ENCODE assay signal across 8 mouse cellular contexts in the genomic region with DNA sequence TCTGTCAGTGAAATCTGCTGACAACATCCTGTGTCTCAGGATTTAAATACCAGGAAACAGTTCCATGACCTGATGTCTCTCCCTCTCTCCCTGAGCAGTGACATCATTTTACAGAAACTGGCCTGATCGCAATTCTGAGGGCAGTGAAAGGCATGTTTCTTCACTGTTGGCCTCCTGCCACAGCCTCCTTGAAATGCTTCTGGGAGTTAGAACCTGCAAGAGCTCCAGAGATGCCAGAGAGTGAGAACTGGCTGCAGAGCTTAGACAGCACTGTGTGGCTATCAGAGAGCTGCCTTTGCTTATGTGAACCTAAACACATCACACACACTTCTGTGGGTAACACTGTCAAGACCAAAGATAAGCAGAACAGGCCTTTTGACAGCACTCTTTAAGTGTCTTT.
DNase-seq lines count a peak whose midpoint lies in the region; ATAC-seq lines count a peak whose summit lies in the region.
"Had no signal": no experiment of that assay in that cellular context is flagged by ENCODE, and none has a peak within 500 bp of the region (broad histone marks: within the 10 kb centered on the region; RNA-seq: fewer than 3 reads in every experiment).

No protein-coding gene starts in this region.

- peak; percentile 70 to 71 for DNase-seq in cerebellum, postnatal 14 days
- no peak for DNase-seq in kidney, adult 11 months

- H3K9ac ChIP-seq in midbrain, embryonic 15.5 days: no peak overlapping the region
- no peak overlapping the region for H3K9ac ChIP-seq in midbrain, embryonic 13.5 days (replicated peaks)
- no peak overlapping the region for H3K9ac ChIP-seq in heart, embryonic 15.5 days
- H3K9ac ChIP-seq in stomach, embryonic 14.5 days (replicated peaks; ENCODE audit: low read depth, low read length): no peak overlapping the region
- no peak overlapping the region for H3K9ac ChIP-seq in kidney, embryonic 14.5 days (ENCODE audit: low read depth, low read length)

- H3K36me3 ChIP-seq in midbrain, embryonic 15.5 days (replicated peaks): no peaks in the 10 kb centered on the region
- H3K36me3 ChIP-seq in midbrain, embryonic 13.5 days: no peaks in the 10 kb centered on the region
- no peaks in the 10 kb centered on the region for H3K36me3 ChIP-seq in heart, embryonic 15.5 days
- H3K36me3 ChIP-seq in stomach, embryonic 14.5 days (ENCODE audit: control insufficient read depth, insufficient read depth, low read length): no peaks in the 10 kb centered on the region
- H3K36me3 ChIP-seq in kidney, embryonic 14.5 days (ENCODE audit: control insufficient read depth, insufficient read depth, low read length): no peaks in the 10 kb centered on the region

- no peaks in the 10 kb centered on the region for H3K27me3 ChIP-seq in midbrain, embryonic 15.5 days (replicated peaks)
- H3K27me3 ChIP-seq in midbrain, embryonic 13.5 days: no peaks in the 10 kb centered on the region
- H3K27me3 ChIP-seq in heart, embryonic 15.5 days: no peaks in the 10 kb centered on the region
- no peaks in the 10 kb centered on the region for H3K27me3 ChIP-seq in stomach, embryonic 14.5 days (ENCODE audit: control insufficient read depth, insufficient read depth, low read length)
- no peaks in the 10 kb centered on the region for H3K27me3 ChIP-seq in kidney, embryonic 14.5 days (ENCODE audit: control insufficient read depth, insufficient read depth, low read length)

- no peaks in the 10 kb centered on the region for H3K4me1 ChIP-seq in midbrain, embryonic 15.5 days
- H3K4me1 ChIP-seq in midbrain, embryonic 13.5 days (replicated peaks): peaks cover 4% of the 10 kb centered on the region; the same call in 1 of the 2 replicates
- H3K4me1 ChIP-seq in heart, embryonic 15.5 days (replicated peaks): peaks cover 30% of the 10 kb centered on the region
- peaks cover 5% of the 10 kb centered on the region for H3K4me1 ChIP-seq in stomach, embryonic 14.5 days (ENCODE audit: control insufficient read depth, insufficient read depth, low read length)
- peaks cover 5% of the 10 kb centered on the region for H3K4me1 ChIP-seq in kidney, embryonic 14.5 days (ENCODE audit: control insufficient read depth, insufficient read depth, low read length)

- no peak overlapping the region for H3K4me2 ChIP-seq in midbrain, embryonic 15.5 days
- H3K4me2 ChIP-seq in midbrain, embryonic 13.5 days (replicated peaks): no peak overlapping the region
- peak overlapping the region; percentile 30 for H3K4me2 ChIP-seq in heart, embryonic 15.5 days
- no peak overlapping the region for H3K4me2 ChIP-seq in stomach, embryonic 14.5 days (replicated peaks; ENCODE audit: low read depth, low read length)
- H3K4me2 ChIP-seq in kidney, embryonic 14.5 days (replicated peaks; ENCODE audit: low read depth, low read length): no peak overlapping the region

- WGBS in midbrain, embryonic 15.5 days: 67% methylated on average over 1 of the region's 1 CpGs
- 76% methylated on average over 1 of the region's 1 CpGs for WGBS in midbrain, embryonic 13.5 days
- 7% methylated on average over 1 of the region's 1 CpGs for WGBS in heart, embryonic 15.5 days
- 36% methylated on average over 1 of the region's 1 CpGs for WGBS in stomach, embryonic 14.5 days
- WGBS in kidney, embryonic 14.5 days: 53% methylated on average over 1 of the region's 1 CpGs

- peak; percentile 27; the same call in 1 of the 2 replicates for ATAC-seq in midbrain, embryonic 15.5 days (replicated peaks)
- no peak for ATAC-seq in midbrain, embryonic 13.5 days
- ATAC-seq in heart, embryonic 15.5 days (replicated peaks; ENCODE audit: insufficient number of reproducible peaks, insufficient read depth, low FRiP score, low read depth): peak; percentile 69
- no peak for ATAC-seq in stomach, embryonic 14.5 days (ENCODE audit: insufficient number of reproducible peaks, insufficient read depth, low FRiP score, low read depth)
- ATAC-seq in kidney, embryonic 14.5 days (ENCODE audit: low FRiP score, low TSS enrichment): no peak

- H3K4me3 ChIP-seq in midbrain, embryonic 15.5 days: no peak overlapping the region
- H3K4me3 ChIP-seq in midbrain, embryonic 13.5 days (replicated peaks): no peak overlapping the region
- H3K4me3 ChIP-seq in heart, embryonic 15.5 days: no peak overlapping the region
- H3K4me3 ChIP-seq in stomach, embryonic 14.5 days (ENCODE audit: low read depth, low read length): no peak overlapping the region
- H3K4me3 ChIP-seq in kidney, embryonic 14.5 days (ENCODE audit: low read length): no peak overlapping the region

- no peaks in the 10 kb centered on the region for H3K9me3 ChIP-seq in midbrain, embryonic 15.5 days
- H3K9me3 ChIP-seq in midbrain, embryonic 13.5 days: no peaks in the 10 kb centered on the region
- no peaks in the 10 kb centered on the region for H3K9me3 ChIP-seq in heart, embryonic 15.5 days (replicated peaks)
- no peaks in the 10 kb centered on the region for H3K9me3 ChIP-seq in stomach, embryonic 14.5 days (ENCODE audit: control insufficient read depth, low read depth, low read length)
- H3K9me3 ChIP-seq in kidney, embryonic 14.5 days (ENCODE audit: control insufficient read depth, low read length): no peaks in the 10 kb centered on the region

- H3K27ac ChIP-seq in midbrain, embryonic 15.5 days: no peak overlapping the region
- H3K27ac ChIP-seq in midbrain, embryonic 13.5 days: no peak overlapping the region
- H3K27ac ChIP-seq in heart, embryonic 15.5 days: peak overlapping the region; percentile 65
- peak overlapping the region; percentile 18; the same call in 1 of the 2 replicates for H3K27ac ChIP-seq in stomach, embryonic 14.5 days (ENCODE audit: low read length)
- no peak overlapping the region for H3K27ac ChIP-seq in kidney, embryonic 14.5 days (ENCODE audit: low read depth, low read length)
- H3K27ac ChIP-seq: macrophage had no signal

Comparison
In these comparisons a context has a peak if more than half of its experiments do, and no peak if none do; other contexts are left out.
1. ATAC-seq: peak in midbrain, embryonic 15.5 days (single experiment) and heart, embryonic 15.5 days (single experiment); none in midbrain, embryonic 13.5 days (single experiment), stomach, embryonic 14.5 days (single experiment) and kidney, embryonic 14.5 days (single experiment).
2. H3K27ac ChIP-seq: peak in heart, embryonic 15.5 days (single experiment) and stomach, embryonic 14.5 days (single experiment); none in midbrain, embryonic 15.5 days (single experiment), midbrain, embryonic 13.5 days (single experiment) and kidney, embryonic 14.5 days (single experiment).